In genomic region chr12:28750021-28750633, GRCm38 (mm10) we compare ENCODE assay signal across 8 mouse cellular contexts. TPM values are rescaled to one million over a fixed set of nuclear protein-coding genes. Genes with fewer than 3 reads are reported as not detected.
DNase-seq lines count a peak whose midpoint lies in the region; ATAC-seq and TF ChIP-seq lines count a peak whose summit lies in the region.

TSS of gene Trappc12 (minus strand) at chr12:28750472.

- ATAC-seq in frontal cortex, adult (ENCODE audit: low TSS enrichment) = peak; percentile 88
- ATAC-seq in lung, postnatal 0 days = peak; percentile 93

- peak within 1 kb of the TSS; percentile 90 for H3K4me2 ChIP-seq in lung, postnatal 0 days (replicated peaks; ENCODE audit: low read depth, low read length)

- H3K4me1 ChIP-seq in hindbrain, embryonic 10.5 days (replicated peaks) = peaks cover 40% of the 10 kb centered on the region
- no peaks in the 10 kb centered on the region; the same call in 1 of the 2 replicates for H3K4me1 ChIP-seq in lung, postnatal 0 days (ENCODE audit: insufficient read depth, low read depth, low read length)

- no peaks in the 10 kb centered on the region for H3K27me3 ChIP-seq in hindbrain, embryonic 10.5 days (ENCODE audit: insufficient read depth, poor library complexity, severe bottlenecking)
- H3K27me3 ChIP-seq in lung, postnatal 0 days (replicated peaks; ENCODE audit: insufficient read depth, low read length) = no peaks in the 10 kb centered on the region

- no peak for TF ChIP-seq CTCF in lung, postnatal 0 days (IDR thresholded peaks at IDR 0.05)

- TF ChIP-seq EP300 in lung, postnatal 0 days (IDR thresholded peaks at IDR 0.05) = no peak

- WGBS in hindbrain, embryonic 10.5 days = 2% methylated on average over 41 of the region's 41 CpGs
- WGBS in lung, postnatal 0 days = 1% methylated on average over 41 of the region's 41 CpGs

- DNase-seq in MN1 (ENCODE audit: low spot score) = peak; percentile 95
- peak; percentile 86 for DNase-seq in cerebellum, adult 9-10 months
- peak; percentile 90 for DNase-seq in hindbrain, embryonic 10.5 days (ENCODE audit: low spot score)
- peak; percentile 91 for DNase-seq in layer of hippocampus, adult 9-11 months
- peak; percentile 97 for DNase-seq in lung, postnatal 0 days (ENCODE audit: low spot score)
- DNase-seq in ovary, postnatal 14 days (ENCODE audit: low spot score) = peak; percentile 65
- DNase-seq in thymus, postnatal 14 days = peak; percentile 91

- H3K36me3 ChIP-seq in hindbrain, embryonic 10.5 days = peaks cover 22% of the 10 kb centered on the region
- no peaks in the 10 kb centered on the region; the same call in 1 of the 2 replicates for H3K36me3 ChIP-seq in lung, postnatal 0 days (ENCODE audit: insufficient read depth, low read length)

- peak within 1 kb of the TSS; percentile 91 for H3K27ac ChIP-seq in hindbrain, embryonic 10.5 days
- peak within 1 kb of the TSS; percentile 51 for H3K27ac ChIP-seq in lung, postnatal 0 days (ENCODE audit: low read length)

- H3K4me3 ChIP-seq in hindbrain, embryonic 10.5 days = peak within 1 kb of the TSS; percentile 94
- H3K4me3 ChIP-seq in lung, postnatal 0 days (ENCODE audit: low read depth, low read length) = peak within 1 kb of the TSS; percentile 91

- peak within 1 kb of the TSS; percentile 86 for H3K9ac ChIP-seq in lung, postnatal 0 days (replicated peaks; ENCODE audit: low read depth)

- H3K9me3 ChIP-seq in hindbrain, embryonic 10.5 days = no peaks in the 10 kb centered on the region
- no peaks in the 10 kb centered on the region for H3K9me3 ChIP-seq in lung, postnatal 0 days (ENCODE audit: low read length)

RNA-seq across cellular contexts. Expression of gene Trappc12, which starts in this region (rescaled TPM):
- 35.3 and 38.1 TPM in 2 replicates for polyA plus RNA-seq in hindbrain, embryonic 10.5 days (2016; fragmentation: Nextera tagmentation; extraction: Ambion mirVana)
- polyA plus RNA-seq in lung, postnatal 0 days (2015; fragmentation: Nextera tagmentation; extraction: Ambion mirVana) = 19.0 and 21.2 TPM in 2 replicates

Comparison
In these comparisons a context has a peak if more than half of its experiments do, and no peak if none do; other contexts are left out.
1. Peak in every context shown above with its lines: DNase-seq, ATAC-seq, H3K4me3 ChIP-seq and H3K27ac ChIP-seq.